Mouse (Mus musculus) cortical plate, adult 2 months (tissue): ENCODE measurements around the gene Klhl2.

Source experiments
- CTCF ChIP-seq: fragments of 200-500 bp; IDR thresholded peaks from 2 replicates; pipeline ENCODE4 v1.5.1; 2011; ENCODE audit warnings: mild to moderate bottlenecking, control low read depth, low read length; ENCODE audit not compliant: insufficient read depth; ENCODE audit errors: extremely low read depth
- POLR2A ChIP-seq: fragments of 200-500 bp; IDR thresholded peaks from 2 replicates; pipeline ENCODE4 v1.6.1; 2011; ENCODE audit warnings: mild to moderate bottlenecking, low read length, control low read depth; ENCODE audit not compliant: insufficient read depth; ENCODE audit errors: extremely low read depth

- TF ChIP-seq POLR2A (no peak), CTCF (0 out of 2 replicates have a peak, but pooled peaks have one; percentile 21)
Measured at GRCm38 (mm10) chr8:64777925-64778324, 71.9 kb downstream of the Klhl2 start.
